Mouse (Mus musculus) kidney, adult 18-20 months (tissue): Measurements from ENCODE around the gene Adk.
A peak's percentile ranks its signal among the peaks of the same experiment; 100 is the strongest.
"Not testable (repeated sequence)": the region's sequence is repeated elsewhere in the genome, so short reads cannot be mapped to it uniquely, and the experiment has no call there.

ENCODE experiments used
- DNase-seq: peaks from one replicate; pipeline ENCODE4 v3.0.0; 2021

Adk gene

GRCm38 (mm10) chr14:21065490-21066162, 13.3 kb downstream of the Adk start:
- no peak for DNase-seq

DNA sequence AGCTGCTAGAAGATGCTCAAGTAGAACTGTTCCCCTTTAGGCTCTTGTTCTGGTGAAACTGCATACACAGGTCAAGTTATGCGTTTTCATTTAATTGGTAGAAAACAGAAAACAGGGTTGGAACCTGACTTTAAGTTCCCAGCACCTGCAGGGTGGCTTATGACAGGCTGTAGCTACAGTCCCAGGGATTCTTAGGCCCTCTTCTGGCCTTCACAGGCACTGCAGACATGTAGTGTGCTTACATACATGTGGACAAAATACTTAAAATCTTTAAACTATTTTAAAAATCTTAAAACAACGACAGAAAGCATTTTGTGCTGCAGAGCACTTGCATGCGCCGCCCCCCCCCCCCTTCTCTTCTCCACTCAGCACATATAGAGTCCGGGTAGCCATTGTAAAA, 17.2 kb downstream of the Adk start:
- no peak for DNase-seq

DNA sequence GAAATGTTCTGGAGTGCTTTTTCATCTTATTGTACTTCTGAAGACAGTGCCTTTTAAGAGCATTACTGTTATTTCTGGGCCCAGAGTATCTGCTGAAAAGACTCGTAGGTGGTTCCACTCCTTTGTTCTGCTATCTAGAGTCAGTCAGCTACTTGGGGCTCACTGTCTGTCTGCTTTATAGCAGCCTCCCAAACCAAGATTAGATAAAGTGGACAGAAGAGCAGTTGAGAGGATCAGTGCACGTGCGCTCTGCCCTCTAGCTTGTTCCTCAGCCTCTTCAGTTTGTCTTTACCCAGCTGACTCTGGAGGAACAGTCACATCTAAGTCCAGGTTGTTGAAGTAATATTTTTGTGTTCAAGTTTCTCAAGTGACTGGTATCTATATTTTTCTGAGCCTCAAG, 21.6 kb downstream of the Adk start:
- no peak for DNase-seq

- no peak for DNase-seq
These were observed 22.3 kb downstream of the Adk start for GRCm38 (mm10) chr14:21074398-21075320.

- DNase-seq, result peak; percentile 96
These were observed 23.6 kb downstream of the Adk start for GRCm38 (mm10) chr14:21075751-21076500.

DNA sequence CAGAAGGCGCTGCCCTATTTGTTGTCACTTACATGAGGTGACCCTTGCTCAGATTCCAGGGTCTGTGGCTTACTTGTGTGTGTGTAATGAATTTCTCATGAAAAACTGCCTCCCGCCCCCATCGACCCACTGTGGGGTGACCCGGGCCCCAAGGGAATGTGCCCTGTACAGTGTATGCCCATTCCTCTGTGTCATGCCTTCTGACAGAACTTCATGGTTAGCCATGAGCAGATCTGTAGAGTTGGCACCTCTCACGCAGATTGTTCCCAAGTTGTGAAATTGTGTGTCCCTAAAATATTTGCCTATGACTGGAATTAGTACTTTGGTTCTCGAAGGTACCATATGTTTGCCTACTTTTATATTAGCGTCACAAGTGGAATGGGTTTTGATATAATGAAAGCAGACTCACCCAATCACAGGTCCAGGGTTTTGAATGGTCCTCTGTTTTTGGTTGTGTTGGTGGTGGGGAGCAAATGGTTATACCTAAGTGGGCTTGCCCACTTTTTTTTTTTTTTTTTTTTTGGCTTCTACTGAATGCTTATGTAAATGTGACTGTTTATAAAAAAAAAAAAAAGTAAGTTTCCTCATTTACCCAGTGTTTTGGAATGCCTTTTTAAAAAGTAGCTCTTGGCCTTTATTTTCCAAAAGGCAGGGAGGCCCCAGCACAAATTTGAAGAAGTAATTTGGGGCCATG, 24.3 kb downstream of the Adk start:
- DNase-seq, result no peak

DNA sequence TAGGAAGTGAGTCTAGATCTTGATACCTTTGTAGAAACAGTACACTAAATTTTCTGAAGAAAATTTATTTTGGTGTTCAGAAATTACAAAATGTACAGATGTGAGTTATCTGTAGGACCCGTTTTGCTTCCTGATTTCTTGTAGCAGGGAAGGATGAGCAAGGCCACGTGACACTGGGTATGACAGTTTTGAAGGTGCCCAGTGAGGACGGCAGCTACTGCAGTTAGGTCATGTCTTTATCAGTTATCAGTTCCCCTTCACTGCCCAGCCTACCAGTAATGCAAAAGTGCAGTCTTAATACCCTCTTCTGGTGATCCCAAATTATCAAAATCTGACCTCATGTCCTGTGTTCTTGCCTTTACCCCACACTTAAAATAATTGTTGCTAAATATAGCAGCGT, 25.6 kb downstream of the Adk start:
- DNase-seq, result no peak

- no peak for DNase-seq
These were observed 26.1 kb downstream of the Adk start for GRCm38 (mm10) chr14:21078511-21078910.

- no peak for DNase-seq
These were observed 30.4 kb downstream of the Adk start for GRCm38 (mm10) chr14:21082823-21083222.

DNA sequence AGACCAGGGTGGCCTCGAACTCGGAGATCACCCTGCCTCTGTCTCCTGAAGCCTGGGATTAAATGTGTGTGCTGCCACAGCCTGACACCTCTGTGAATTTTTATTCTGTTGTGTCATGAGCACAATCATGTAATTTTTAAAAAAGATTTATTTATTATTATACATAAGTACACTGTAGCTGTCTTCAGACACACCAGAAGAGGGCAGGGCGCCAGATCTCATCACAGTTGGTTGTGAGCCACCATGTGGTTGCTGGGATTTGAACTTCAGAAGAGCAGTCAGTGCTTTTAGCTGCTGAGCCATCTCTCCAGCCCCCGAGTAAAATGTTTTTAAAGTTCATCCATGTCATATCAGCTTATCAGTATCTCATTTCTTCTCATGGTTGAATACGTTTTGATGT, 33.3 kb downstream of the Adk start:
- DNase-seq, result no peak

DNA sequence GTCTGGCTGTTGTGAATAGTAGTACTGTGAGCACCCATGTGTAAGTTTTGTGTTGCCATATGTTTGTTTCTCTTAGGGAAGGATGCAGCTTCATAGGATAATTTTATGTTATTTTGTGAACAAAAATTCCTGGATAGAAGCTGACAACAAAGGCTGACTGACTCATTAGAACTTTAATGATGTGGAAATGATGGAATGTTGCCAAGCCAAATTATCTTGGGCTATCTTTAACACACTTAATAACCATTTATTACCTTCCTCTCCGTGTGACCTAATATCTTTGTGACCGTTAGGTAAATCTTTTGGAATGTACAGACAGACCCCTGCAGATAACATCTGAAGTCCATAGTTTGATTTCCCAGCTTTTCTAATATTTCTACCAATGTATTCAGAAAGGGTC, 33.7 kb downstream of the Adk start:
- DNase-seq, result no peak

GRCm38 (mm10) chr14:21086827-21087351, 34.5 kb downstream of the Adk start:
- DNase-seq, result no peak

- DNase-seq, result no peak
These were observed 35.2 kb downstream of the Adk start for GRCm38 (mm10) chr14:21087390-21088060.

DNA sequence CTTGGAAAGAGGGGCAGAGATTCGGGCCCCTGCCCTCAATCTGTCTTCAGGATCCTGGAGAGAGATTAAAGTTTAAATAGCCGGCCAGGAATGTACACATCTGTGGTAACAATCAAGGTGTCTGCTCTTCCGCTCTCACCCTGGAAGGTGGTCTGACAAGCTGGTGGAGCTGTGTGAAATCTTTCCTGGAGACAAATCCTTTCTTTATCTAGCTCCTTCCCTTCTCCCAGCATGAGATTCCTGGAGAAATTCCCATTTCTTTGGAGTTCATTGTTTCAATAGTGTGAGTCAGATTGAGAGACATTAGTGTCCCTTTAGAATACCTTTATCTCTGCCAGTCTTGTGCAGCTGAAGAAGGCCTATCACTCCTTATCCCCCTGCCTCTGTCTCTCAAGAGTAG, 36.4 kb downstream of the Adk start:
- DNase-seq, result no peak

- DNase-seq, result no peak
These were observed 38.0 kb downstream of the Adk start for GRCm38 (mm10) chr14:21090400-21090799.

DNA sequence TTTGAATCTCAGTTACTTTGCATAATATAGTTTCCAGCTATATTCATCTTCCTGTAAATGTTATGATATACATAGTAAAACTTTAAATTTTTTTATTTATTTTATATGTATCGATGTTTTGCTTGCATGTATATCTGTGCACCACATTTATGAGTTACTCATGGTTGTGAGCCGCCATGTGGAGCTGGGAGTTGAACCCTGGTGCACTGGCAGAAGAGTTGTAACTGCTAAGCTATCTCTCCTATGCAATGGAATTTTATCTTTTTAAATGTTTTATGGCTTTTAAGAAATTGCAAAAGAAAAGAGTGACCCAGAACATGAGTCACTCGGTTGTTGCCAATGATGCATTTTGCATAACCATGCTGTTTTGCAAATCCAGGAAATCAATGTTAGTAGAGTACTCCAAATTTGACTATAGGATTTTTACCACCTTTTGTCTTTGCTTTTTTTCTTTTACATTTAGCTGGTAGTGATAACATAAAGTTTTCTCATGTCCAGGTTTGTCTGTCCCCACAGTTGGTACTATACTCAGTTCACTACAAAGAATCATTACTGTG, 38.6 kb downstream of the Adk start:
- DNase-seq, result no peak

- not testable (repeated sequence) for DNase-seq
These were observed 41.8 kb downstream of the Adk start for GRCm38 (mm10) chr14:21094161-21094560.

DNA sequence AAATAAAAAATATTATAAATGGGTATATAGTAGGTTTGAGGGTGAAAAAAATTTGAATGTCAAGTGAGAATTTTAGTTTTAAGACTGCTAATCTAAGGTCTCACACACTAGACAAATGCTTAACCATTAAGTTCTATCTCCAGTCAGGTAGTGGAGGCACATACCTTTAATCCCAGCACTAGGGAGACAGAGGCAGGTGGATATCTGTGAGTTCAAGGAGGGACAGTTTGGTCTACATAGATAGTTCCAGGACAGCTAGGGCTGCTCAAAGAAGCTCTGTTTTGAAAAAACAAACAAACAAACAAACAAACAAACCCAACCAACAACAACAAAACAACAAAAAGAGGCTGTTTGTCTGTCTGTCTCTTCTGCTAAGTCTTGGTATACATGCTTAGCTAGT, 43.9 kb downstream of the Adk start:
- no peak for DNase-seq

GRCm38 (mm10) chr14:21096689-21097088, 44.3 kb downstream of the Adk start:
- no peak for DNase-seq

DNA sequence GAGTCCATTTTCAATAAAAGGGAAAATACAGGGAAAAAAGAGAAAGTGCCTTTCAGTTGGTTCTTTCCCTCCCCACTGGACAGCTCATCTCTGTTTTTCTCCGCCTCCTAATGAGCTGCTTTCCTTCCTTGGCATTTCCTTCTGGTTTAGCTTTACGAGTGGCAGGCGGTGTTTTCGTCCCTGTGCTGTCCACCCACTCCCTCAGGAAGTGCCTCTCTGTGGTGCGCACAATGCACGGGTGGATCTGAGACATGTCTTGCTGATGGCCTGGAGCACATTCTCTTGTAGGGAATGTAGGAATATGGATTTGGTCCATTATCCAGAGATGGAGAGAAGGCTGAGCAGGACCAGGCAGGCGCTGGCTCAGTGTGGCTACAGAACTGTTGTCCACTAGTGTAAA, 47.0 kb downstream of the Adk start:
- DNase-seq, result no peak

DNA sequence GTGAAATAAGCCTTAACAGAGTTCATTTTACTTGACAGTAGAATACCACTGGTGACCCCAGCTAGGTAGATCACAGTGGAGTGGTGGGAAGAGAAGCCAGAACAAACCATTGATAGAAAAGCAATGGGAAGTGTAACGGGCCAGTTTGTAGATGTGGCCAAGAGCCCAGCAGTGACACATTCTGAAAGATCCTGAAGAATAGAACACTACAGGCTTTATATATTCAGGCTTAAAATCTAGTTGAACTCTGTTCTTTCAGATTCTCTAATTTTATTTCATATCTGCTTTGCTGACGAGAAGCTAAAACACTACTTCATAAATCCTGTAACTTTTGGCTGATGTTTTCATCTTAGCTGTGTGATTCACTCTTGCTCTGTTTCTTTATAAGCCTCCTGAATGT, 48.5 kb downstream of the Adk start:
- DNase-seq, result no peak

GRCm38 (mm10) chr14:21101562-21101961, 49.2 kb downstream of the Adk start:
- DNase-seq, result no peak
